Mouse (Mus musculus) C2C12 (cell line): ENCODE data around the gene Clic6.

Experiments
- CTCF ChIP-seq: IDR thresholded peaks from one replicate; pipeline ENCODE4 v1.5.1; 2011; ENCODE audit not compliant: control insufficient read depth, insufficient read depth, insufficient read length
- MYOG ChIP-seq: IDR thresholded peaks from one replicate; pipeline ENCODE4 v1.6.1; 2011; ENCODE audit not compliant: control insufficient read depth, insufficient read length; ENCODE audit errors: extremely low read depth

GRCm38 (mm10) chr16:92499324-92499723 lies 13.8 kb downstream of the Clic6 start:
- TF ChIP-seq CTCF: no peak
- TF ChIP-seq MYOG: no peak
